Mouse (Mus musculus) C2C12 (cell line): ENCODE data around the gene Ilf2. TPM values are rescaled to one million over a fixed set of nuclear protein-coding genes. Genes with fewer than 3 reads are reported as not detected.

Experiments used
- H3K27me3 ChIP-seq: one replicate; pipeline ENCODE4 v1.6.1; 2011; ENCODE audit not compliant: control insufficient read depth, insufficient read depth, insufficient read length
- H3K36me3 ChIP-seq: one replicate; pipeline ENCODE4 v1.6.1; 2011; ENCODE audit not compliant: control insufficient read depth, insufficient read depth
- H3K4me3 ChIP-seq: one replicate; pipeline ENCODE4 v1.5.1; 2011; ENCODE audit warnings: mild to moderate bottlenecking, control low read depth; ENCODE audit not compliant: poor library complexity, insufficient read depth, severe bottlenecking
- H3K79me2 ChIP-seq: one replicate; pipeline ENCODE4 v1.6.1; 2011; ENCODE audit not compliant: control insufficient read depth, insufficient read depth
- H3K79me3 ChIP-seq: one replicate; pipeline ENCODE4 v1.6.1; 2011; ENCODE audit warnings: low read depth, control low read depth
- H3ac ChIP-seq: one replicate; pipeline ENCODE3; 2011; ENCODE audit warnings: low read depth; ENCODE audit not compliant: control insufficient read depth, insufficient read length
- CEBPB ChIP-seq: IDR thresholded peaks from one replicate; pipeline ENCODE4 v1.6.1; 2011; ENCODE audit warnings: low read depth, mild to moderate bottlenecking, control low read depth, moderate library complexity
- CTCF ChIP-seq: IDR thresholded peaks from one replicate; pipeline ENCODE4 v1.5.1; 2011; ENCODE audit not compliant: control insufficient read depth, insufficient read depth, insufficient read length
- FOSL1 ChIP-seq: IDR thresholded peaks from one replicate; pipeline ENCODE4 v1.8.0; 2011; ENCODE audit warnings: mild to moderate bottlenecking, low read length; ENCODE audit not compliant: poor library complexity, insufficient read depth, severe bottlenecking
- MAX ChIP-seq: IDR thresholded peaks from one replicate; pipeline ENCODE4 v1.6.1; 2011; ENCODE audit warnings: mild to moderate bottlenecking, control low read depth
- MYOD1 ChIP-seq: IDR thresholded peaks from one replicate; pipeline ENCODE4 v1.6.1; 2011; ENCODE audit warnings: low read depth; ENCODE audit not compliant: control insufficient read depth, insufficient read length
- MYOG ChIP-seq: IDR thresholded peaks from one replicate; pipeline ENCODE4 v1.6.1; 2011; ENCODE audit not compliant: control insufficient read depth, insufficient read length; ENCODE audit errors: extremely low read depth
- USF1 ChIP-seq: IDR thresholded peaks from one replicate; pipeline ENCODE4 v1.6.1; 2011; ENCODE audit warnings: low read depth, mild to moderate bottlenecking, control low read depth, moderate library complexity
- polyA plus RNA-seq: library from polyadenylated mRNA; unstranded; fragments of >200 nt; fragmentation: generic; extraction: Trizol; gene quantifications from one replicate; pipeline ENCODE4 v1.2.1, GENCODE M21; 2012; ENCODE audit warnings: missing spikeins

Ilf2 gene
- polyA plus RNA-seq, 1 experiment = 93.9 TPM

DNA sequence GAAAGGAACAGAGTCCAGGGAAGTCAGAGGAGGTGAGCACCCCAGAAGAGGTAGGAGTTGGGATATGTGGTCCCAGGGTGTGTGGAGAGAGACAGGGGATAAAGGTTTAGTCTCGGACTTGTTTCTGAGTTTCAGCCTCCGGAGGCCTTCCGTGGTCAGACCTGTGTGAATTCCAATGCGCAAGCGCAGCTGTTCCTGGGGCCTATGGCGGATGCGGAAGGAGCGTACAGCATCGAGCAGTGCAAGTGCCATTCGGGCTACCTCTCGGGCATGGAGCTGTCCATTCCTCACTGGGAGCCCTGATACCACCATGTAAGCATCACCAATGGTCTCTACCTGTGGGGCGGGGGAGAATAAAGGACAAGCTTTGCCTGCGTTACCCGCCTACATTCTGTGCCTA, 21.0 kb upstream of the Ilf2 start:
- H3K4me3 ChIP-seq = no peak overlapping the region
- H3K27me3 ChIP-seq = no peaks in the 10 kb centered on the region
- no peak overlapping the region for H3ac ChIP-seq
- TF ChIP-seq MYOD1 (no peak), CEBPB (no peak), CTCF (no peak), MAX (no peak), USF1 (no peak), FOSL1 (no peak), MYOG (no peak)
- H3K79me3 ChIP-seq = no peaks in the 10 kb centered on the region
- no peaks in the 10 kb centered on the region for H3K36me3 ChIP-seq
- no peaks in the 10 kb centered on the region for H3K79me2 ChIP-seq

DNA sequence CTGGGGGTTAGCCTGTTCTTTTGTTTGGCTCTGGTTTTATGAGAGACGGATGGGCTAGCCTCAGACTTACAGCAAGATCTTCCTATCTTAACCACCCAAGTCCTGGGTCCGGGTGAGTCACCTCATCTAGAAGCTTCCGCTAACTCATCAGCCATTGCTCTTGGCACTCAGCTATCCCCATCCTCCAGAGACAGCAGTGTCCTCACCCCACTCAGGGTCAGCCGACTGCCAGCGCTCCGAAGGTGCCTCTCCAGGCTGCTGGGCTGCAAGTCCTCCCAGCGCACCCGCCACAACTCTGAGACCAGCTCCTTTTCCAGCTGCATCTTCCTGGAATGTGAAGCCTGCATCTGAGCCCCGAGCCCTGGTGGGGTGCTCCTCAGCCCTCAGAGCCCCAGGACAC, 16.2 kb upstream of the Ilf2 start:
- Histone ChIP-seq H3K79me2 (no peaks in the 10 kb centered on the region), H3K27me3 (no peaks in the 10 kb centered on the region), H3K36me3 (no peaks in the 10 kb centered on the region), H3ac (no peak overlapping the region), H3K4me3 (no peak overlapping the region), H3K79me3 (no peaks in the 10 kb centered on the region)
- TF ChIP-seq CEBPB (no peak), MYOD1 (no peak), MYOG (no peak), FOSL1 (no peak), USF1 (no peak), MAX (no peak), CTCF (no peak)

- H3ac ChIP-seq = no peak overlapping the region
- peaks cover 5% of the 10 kb centered on the region for H3K27me3 ChIP-seq
Observed at GRCm38 (mm10) chr3:90460315-90460714, 15.6 kb upstream of the Ilf2 start.

DNA sequence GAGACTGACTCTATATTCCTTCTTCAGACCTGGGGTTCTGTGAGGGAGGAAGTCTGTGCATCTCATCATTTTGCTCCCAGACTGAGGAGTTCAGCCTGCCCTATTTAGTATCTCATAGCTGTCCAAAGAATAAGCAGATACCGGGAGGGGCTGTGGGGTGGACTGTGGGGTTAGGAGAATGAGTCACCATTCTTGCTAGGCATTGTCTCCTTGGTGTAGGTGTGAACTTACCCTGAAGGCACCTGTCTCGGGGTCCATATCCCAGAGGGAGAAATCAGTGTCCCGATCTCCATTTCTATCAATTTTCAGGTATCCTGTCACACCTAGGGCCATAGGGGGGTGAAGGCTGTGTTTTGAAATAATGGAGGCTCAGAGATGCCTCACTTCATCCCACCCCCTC, 14.0 kb upstream of the Ilf2 start:
- no peaks in the 10 kb centered on the region for H3K36me3 ChIP-seq
- H3K27me3 ChIP-seq = peaks cover 5% of the 10 kb centered on the region
- H3K79me2 ChIP-seq = no peaks in the 10 kb centered on the region
- no peak overlapping the region for H3ac ChIP-seq
- TF ChIP-seq FOSL1 = no peak
- no peak for TF ChIP-seq MAX
- TF ChIP-seq MYOG = no peak
- no peak for TF ChIP-seq MYOD1
- no peak for TF ChIP-seq USF1
- TF ChIP-seq CEBPB = no peak
- no peak overlapping the region for H3K4me3 ChIP-seq
- no peaks in the 10 kb centered on the region for H3K79me3 ChIP-seq

More at GRCm38 (mm10) chr3:90460315-90460714, 15.6 kb upstream of the Ilf2 start:
- H3K79me2 ChIP-seq = no peaks in the 10 kb centered on the region
- no peak overlapping the region for H3K4me3 ChIP-seq
- H3K79me3 ChIP-seq = no peaks in the 10 kb centered on the region
- no peaks in the 10 kb centered on the region for H3K36me3 ChIP-seq
- TF ChIP-seq MAX = no peak
- no peak for TF ChIP-seq CEBPB
- no peak for TF ChIP-seq FOSL1
- no peak for TF ChIP-seq USF1
- no peak for TF ChIP-seq MYOD1
- TF ChIP-seq CTCF = no peak
- TF ChIP-seq MYOG = no peak

- Histone ChIP-seq H3ac (no peak overlapping the region), H3K79me3 (no peaks in the 10 kb centered on the region), H3K4me3 (no peak overlapping the region), H3K36me3 (no peaks in the 10 kb centered on the region), H3K79me2 (no peaks in the 10 kb centered on the region), H3K27me3 (peaks cover 5% of the 10 kb centered on the region)
- TF ChIP-seq FOSL1 (no peak), CTCF (no peak), CEBPB (no peak), MYOG (no peak), MAX (no peak), USF1 (no peak), MYOD1 (no peak)
Observed at GRCm38 (mm10) chr3:90462579-90462978, 13.3 kb upstream of the Ilf2 start.

DNA sequence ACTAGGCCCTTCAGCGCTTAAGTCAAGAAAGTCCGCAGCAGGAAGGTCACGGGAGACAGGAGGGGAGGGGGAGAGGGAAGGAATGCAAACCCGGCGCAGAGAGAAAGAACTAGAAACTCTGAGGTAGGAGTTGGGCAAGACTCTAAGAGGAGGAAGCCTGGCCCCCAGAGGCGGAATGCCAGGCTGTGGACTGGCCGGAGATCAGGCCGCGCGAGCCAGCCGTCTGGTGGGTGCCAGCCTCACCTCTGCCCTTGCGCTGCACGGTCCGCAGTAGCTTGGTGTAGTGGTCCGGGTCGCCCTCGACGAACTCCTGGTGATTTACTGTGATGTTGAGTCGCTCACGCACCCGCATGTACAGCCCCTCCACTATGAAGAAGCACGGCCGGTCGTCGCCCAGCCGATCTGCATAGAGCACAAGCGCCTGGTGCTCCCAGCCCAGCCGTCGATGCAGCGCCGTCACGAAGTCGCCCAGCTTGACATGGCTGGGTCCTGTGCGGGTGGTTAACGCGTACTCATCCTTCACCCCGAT, 11.3 kb upstream of the Ilf2 start:
- TF ChIP-seq MYOG = no peak
- TF ChIP-seq MYOD1 = no peak
- TF ChIP-seq CEBPB = no peak
- TF ChIP-seq MAX = no peak
- TF ChIP-seq CTCF = no peak
- TF ChIP-seq USF1 = no peak
- no peak for TF ChIP-seq FOSL1
- Histone ChIP-seq H3K79me3 (no peaks in the 10 kb centered on the region), H3K4me3 (no peak overlapping the region), H3ac (no peak overlapping the region), H3K27me3 (peaks cover 5% of the 10 kb centered on the region), H3K79me2 (no peaks in the 10 kb centered on the region), H3K36me3 (no peaks in the 10 kb centered on the region)
